8 mouse cellular contexts compared by ENCODE assay signal in the genomic region with DNA sequence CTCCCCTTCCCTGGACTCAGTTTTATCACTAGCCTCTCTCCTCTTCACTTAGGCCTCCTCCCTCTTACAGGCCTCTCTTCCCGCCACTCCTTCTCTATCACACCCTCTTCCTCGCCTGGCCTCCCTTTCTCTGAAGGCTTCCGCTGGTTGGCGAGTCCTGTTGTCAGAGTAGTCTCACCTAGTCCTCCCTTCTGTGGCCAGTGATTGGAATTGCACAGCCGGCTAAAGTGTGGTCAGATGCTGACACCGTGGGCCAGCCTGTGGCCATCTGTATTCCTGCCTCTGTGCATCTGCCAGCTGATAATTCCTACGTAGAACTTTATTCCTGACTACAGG. TPM values are rescaled to one million over a fixed set of nuclear protein-coding genes. Genes with fewer than 3 reads are reported as not detected.
DNase-seq lines count a peak whose midpoint lies in the region; ATAC-seq and TF ChIP-seq lines count a peak whose summit lies in the region.

No protein-coding gene starts in this region.

- TF ChIP-seq POLR2A in ES-Bruce4 (IDR thresholded peaks at IDR 0.05; ENCODE audit: insufficient read depth, low read length) = no peak
- TF ChIP-seq POLR2A in small intestine, adult 2 months (IDR thresholded peaks at IDR 0.05; ENCODE audit: low read depth, low read length) = no peak

- peaks cover 52% of the 10 kb centered on the region for H3K4me1 ChIP-seq in heart, embryonic 15.5 days (replicated peaks)
- H3K4me1 ChIP-seq in ES-Bruce4 (ENCODE audit: control insufficient read depth, insufficient read depth, low read length) = peaks cover 2% of the 10 kb centered on the region
- peaks cover 11% of the 10 kb centered on the region for H3K4me1 ChIP-seq in forebrain, embryonic 11.5 days (replicated peaks; ENCODE audit: control insufficient read depth, insufficient read depth, low read length)
- H3K4me1 ChIP-seq in liver, embryonic 11.5 days (replicated peaks; ENCODE audit: control insufficient read depth, insufficient read depth, low read length) = peaks cover 42% of the 10 kb centered on the region
- peaks cover 9% of the 10 kb centered on the region; the same call in 1 of the 2 replicates for H3K4me1 ChIP-seq in small intestine, adult 2 months (ENCODE audit: control insufficient read depth, insufficient read depth, insufficient read length, low read length)

- H3K36me3 ChIP-seq in heart, embryonic 15.5 days = peaks cover 12% of the 10 kb centered on the region
- peaks cover 10% of the 10 kb centered on the region for H3K36me3 ChIP-seq in ES-Bruce4 (ENCODE audit: control insufficient read depth, insufficient read depth, low read length, poor library complexity, severe bottlenecking)
- peaks cover 5% of the 10 kb centered on the region; the same call in 1 of the 2 replicates for H3K36me3 ChIP-seq in forebrain, embryonic 11.5 days (ENCODE audit: control insufficient read depth, insufficient read depth, low read length)
- peaks cover 15% of the 10 kb centered on the region for H3K36me3 ChIP-seq in liver, embryonic 11.5 days (ENCODE audit: control insufficient read depth, insufficient read depth, low read length)
- H3K36me3 ChIP-seq in small intestine, adult 2 months (ENCODE audit: control insufficient read depth, insufficient read depth, low read length) = peaks cover 18% of the 10 kb centered on the region

- TF ChIP-seq CTCF in ES-Bruce4 (IDR thresholded peaks at IDR 0.05; ENCODE audit: low read depth, low read length) = no peak
- TF ChIP-seq CTCF in small intestine, adult 2 months (IDR thresholded peaks at IDR 0.05; ENCODE audit: extremely low read depth, insufficient read length, insufficient replicate concordance, low read depth, low read length) = no peak

- under 1% methylated on average over 7 of the region's 7 CpGs for WGBS in heart, embryonic 15.5 days
- 2% methylated on average over 7 of the region's 7 CpGs for WGBS in forebrain, embryonic 11.5 days
- 1% methylated on average over 7 of the region's 7 CpGs for WGBS in liver, embryonic 11.5 days
- WGBS in small intestine, adult 2 months = 0% methylated on average over 7 of the region's 7 CpGs

- no peaks in the 10 kb centered on the region for H3K9me3 ChIP-seq in heart, embryonic 15.5 days (replicated peaks)
- no peaks in the 10 kb centered on the region for H3K9me3 ChIP-seq in ES-Bruce4 (replicated peaks; ENCODE audit: control insufficient read depth, insufficient read depth, low read length, poor library complexity, severe bottlenecking)
- H3K9me3 ChIP-seq in forebrain, embryonic 11.5 days (ENCODE audit: control insufficient read depth, low read length) = no peaks in the 10 kb centered on the region
- H3K9me3 ChIP-seq in liver, embryonic 11.5 days (ENCODE audit: control insufficient read depth, low read length) = no peaks in the 10 kb centered on the region

- peak overlapping the region; percentile 93 for H3K27ac ChIP-seq in heart, embryonic 15.5 days
- peak overlapping the region; percentile 29; the same call in 1 of the 2 replicates for H3K27ac ChIP-seq in ES-Bruce4 (ENCODE audit: insufficient read depth, low read length)
- H3K27ac ChIP-seq in forebrain, embryonic 11.5 days (ENCODE audit: low read depth, low read length) = peak overlapping the region; percentile 76; the same call in 1 of the 2 replicates
- H3K27ac ChIP-seq in liver, embryonic 11.5 days (ENCODE audit: low read depth, low read length) = peak overlapping the region; percentile 94
- H3K27ac ChIP-seq in small intestine, adult 2 months (ENCODE audit: insufficient read depth, low read depth, low read length) = peak overlapping the region; percentile 78

- H3K4me2 ChIP-seq in heart, embryonic 15.5 days = peak overlapping the region; percentile 84
- peak overlapping the region; percentile 91 for H3K4me2 ChIP-seq in forebrain, embryonic 11.5 days (ENCODE audit: low read depth, low read length, severe bottlenecking)
- peak overlapping the region; percentile 98 for H3K4me2 ChIP-seq in liver, embryonic 11.5 days

- no peak for DNase-seq in heart, postnatal 14 days
- DNase-seq in forebrain, embryonic 11.5 days (ENCODE audit: low spot score) = no peak
- DNase-seq in liver, embryonic 11.5 days (ENCODE audit: low spot score) = no peak
- no peak for DNase-seq in gastrocnemius, postnatal 4 days (ENCODE audit: low spot score in 2 of 2)
- DNase-seq in thymus, postnatal 25 days = no peak

- peak overlapping the region; percentile 75 for H3K4me3 ChIP-seq in heart, embryonic 15.5 days
- peak overlapping the region; percentile 96 for H3K4me3 ChIP-seq in ES-Bruce4 (ENCODE audit: low read depth, low read length)
- H3K4me3 ChIP-seq in forebrain, embryonic 11.5 days (ENCODE audit: low read depth, low read length) = peak overlapping the region; percentile 81
- H3K4me3 ChIP-seq in liver, embryonic 11.5 days (ENCODE audit: low read depth, low read length) = peak overlapping the region; percentile 86
- H3K4me3 ChIP-seq in small intestine, adult 2 months (ENCODE audit: low read depth, low read length) = peak overlapping the region; percentile 75

- intact Hi-C loops in heart, postnatal 14 days (cut with DNase I) = loop anchor here (5.0 kb wide), 2 partner anchors 51 to 1066 kb away; partner anchors contain the start of genes Cnpy4, Sun1 and Taf6

- H3K9ac ChIP-seq in heart, embryonic 15.5 days = peak overlapping the region; percentile 83
- peak overlapping the region; percentile 72 for H3K9ac ChIP-seq in ES-Bruce4 (ENCODE audit: low read depth, poor library complexity, severe bottlenecking)
- H3K9ac ChIP-seq in forebrain, embryonic 11.5 days (ENCODE audit: low read length) = peak overlapping the region; percentile 75
- peak overlapping the region; percentile 84 for H3K9ac ChIP-seq in liver, embryonic 11.5 days (ENCODE audit: low read depth, low read length)

- no peaks in the 10 kb centered on the region for H3K27me3 ChIP-seq in heart, embryonic 15.5 days
- no peaks in the 10 kb centered on the region for H3K27me3 ChIP-seq in ES-Bruce4 (ENCODE audit: control insufficient read depth, insufficient read depth, low read length, poor library complexity, severe bottlenecking)
- H3K27me3 ChIP-seq in forebrain, embryonic 11.5 days (ENCODE audit: control insufficient read depth, insufficient read depth, low read length) = no peaks in the 10 kb centered on the region
- H3K27me3 ChIP-seq in liver, embryonic 11.5 days (replicated peaks; ENCODE audit: control insufficient read depth, insufficient read depth, low read length) = no peaks in the 10 kb centered on the region
- no peaks in the 10 kb centered on the region for H3K27me3 ChIP-seq in small intestine, adult 2 months (ENCODE audit: control insufficient read depth, insufficient read depth, low read length)

- no peak for TF ChIP-seq EP300 in ES-Bruce4 (IDR thresholded peaks at IDR 0.05; ENCODE audit: insufficient read depth, low read depth, low read length)

- no peak for ATAC-seq in heart, embryonic 15.5 days (replicated peaks; ENCODE audit: insufficient number of reproducible peaks, insufficient read depth, low FRiP score, low read depth)
- ATAC-seq in forebrain, embryonic 11.5 days (replicated peaks; ENCODE audit: low FRiP score) = peak; percentile 8; the same call in 1 of the 2 replicates
- ATAC-seq in liver, embryonic 11.5 days (replicated peaks; ENCODE audit: low FRiP score) = peak; percentile 69

RNA-seq across cellular contexts. Expression of gene Get4, which starts 0.8 kb away (rescaled TPM):
- polyA plus RNA-seq in heart, embryonic 15.5 days (2015; fragmentation: Nextera tagmentation; extraction: Ambion mirVana) = 132 and 146 TPM in 2 replicates
- total RNA-seq in heart, postnatal 14 days (2021) = 10 to 100 TPM; 42.6 to 48.1 TPM
- polyA plus RNA-seq in ES-Bruce4 (2011; ENCODE audit: insufficient read depth, insufficient read length, low read depth, missing spikeins) = 55.9 and 67.7 TPM in 2 replicates
- polyA plus RNA-seq in forebrain, embryonic 11.5 days (2014; fragmentation: Nextera tagmentation; extraction: Ambion mirVana) = 148 and 150 TPM in 2 replicates
- polyA plus RNA-seq in liver, embryonic 11.5 days (2014; fragmentation: Nextera tagmentation; extraction: Ambion mirVana) = 208 and 209 TPM in 2 replicates
- polyA plus RNA-seq in small intestine, adult 2 months (2012; rRNA removed) = 82.6 and 240 TPM in 2 replicates
- total RNA-seq in gastrocnemius, postnatal 4 days (2021) = 10 to 100 TPM; 81.9 to 87.1 TPM

RNA-seq across cellular contexts. Expression of gene Sun1, which starts 52.4 kb away (rescaled TPM):
- polyA plus RNA-seq in heart, embryonic 15.5 days (2015; fragmentation: Nextera tagmentation; extraction: Ambion mirVana) = 32.4 and 38.9 TPM in 2 replicates
- 10 to 100 TPM; 44.7 to 49.5 TPM for total RNA-seq in heart, postnatal 14 days (2021)
- 74.1 and 84.2 TPM in 2 replicates for polyA plus RNA-seq in ES-Bruce4 (2011; ENCODE audit: insufficient read depth, insufficient read length, low read depth, missing spikeins)
- polyA plus RNA-seq in forebrain, embryonic 11.5 days (2014; fragmentation: Nextera tagmentation; extraction: Ambion mirVana) = 50.7 and 56.2 TPM in 2 replicates
- polyA plus RNA-seq in liver, embryonic 11.5 days (2014; fragmentation: Nextera tagmentation; extraction: Ambion mirVana) = 46.0 and 50.4 TPM in 2 replicates
- polyA plus RNA-seq in small intestine, adult 2 months (2012; rRNA removed) = 15.4 and 27.5 TPM in 2 replicates
- 10 to 100 TPM; 61.6 to 63.6 TPM for total RNA-seq in gastrocnemius, postnatal 4 days (2021)

Comparison
In these comparisons a context has a peak if more than half of its experiments do, and no peak if none do; other contexts are left out.
1. H3K27ac ChIP-seq: peak in every context shown above with its lines; median percentile 94 in liver, embryonic 11.5 days; 93 in heart, embryonic 15.5 days; 78 in small intestine, adult 2 months; 76 in forebrain, embryonic 11.5 days; 29 in ES-Bruce4.